Mouse (Mus musculus): ENCODE measurements at regions not wholly inside any gene's neighbourhood (a gene's known extent, or its start where the extent isn't known, plus 50 kb on each side); places are given as distances from the start of the nearest gene placed in this dataset.

DNA sequence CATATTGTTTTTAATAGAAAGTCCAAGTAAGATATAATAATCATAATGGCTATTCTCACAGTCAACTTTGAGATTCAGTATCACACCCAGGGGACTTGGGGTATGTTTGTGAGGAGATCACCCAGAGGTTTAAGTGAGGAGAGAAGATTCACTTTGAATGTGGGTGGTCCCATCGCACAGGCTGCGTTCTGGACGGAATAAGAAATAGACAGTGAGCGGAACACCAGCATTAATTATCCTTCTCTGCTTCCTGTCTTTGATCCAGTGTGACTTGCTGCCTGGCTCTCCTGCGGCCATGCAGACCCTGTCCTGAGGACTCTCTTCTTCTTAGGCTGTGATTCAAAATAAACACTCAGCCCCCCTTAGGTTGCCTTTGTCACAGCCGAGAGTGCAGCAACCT, 60.6 kb upstream of the Kras start:
- DNase-seq: no peak

DNA sequence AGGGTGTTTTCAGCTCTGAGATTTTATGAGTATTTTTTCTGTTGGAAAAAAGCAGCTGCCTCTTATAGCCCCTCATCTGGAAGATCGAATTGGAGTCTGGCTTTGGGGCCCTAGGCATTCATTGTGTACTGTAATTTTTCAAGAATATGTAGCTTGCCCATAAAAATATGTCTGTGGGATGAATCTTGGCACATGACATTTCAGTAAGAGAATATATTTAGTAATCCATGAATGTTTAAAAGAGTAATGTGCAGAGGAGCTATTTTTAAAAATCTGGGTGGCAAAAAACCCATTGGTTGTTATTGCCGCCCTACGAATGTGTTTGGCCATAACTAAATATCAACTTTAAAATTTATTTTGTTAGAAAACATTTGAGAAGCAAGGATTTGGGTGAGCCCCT, 59.0 kb upstream of the Kras start:
- DNase-seq: no peak

DNA sequence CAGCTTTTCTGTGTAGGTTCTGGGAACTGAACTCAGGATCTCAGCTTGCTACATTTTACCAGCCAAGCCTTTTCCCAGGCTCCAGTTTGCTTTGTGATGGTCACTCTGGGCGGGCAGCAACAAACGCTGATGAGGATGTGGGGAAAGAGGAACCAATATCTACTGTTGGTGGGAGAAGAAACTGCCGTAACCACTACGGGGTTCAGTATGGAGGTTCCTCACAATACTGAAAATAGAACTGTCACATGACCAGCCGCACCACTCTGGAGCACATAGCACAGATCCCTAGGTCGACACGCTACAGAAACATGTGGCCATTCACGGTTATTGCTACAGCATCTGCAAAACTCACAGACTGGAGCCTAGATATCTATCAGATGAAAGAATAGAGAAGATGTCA, 57.2 kb upstream of the Kras start:
- no peak for DNase-seq

DNA sequence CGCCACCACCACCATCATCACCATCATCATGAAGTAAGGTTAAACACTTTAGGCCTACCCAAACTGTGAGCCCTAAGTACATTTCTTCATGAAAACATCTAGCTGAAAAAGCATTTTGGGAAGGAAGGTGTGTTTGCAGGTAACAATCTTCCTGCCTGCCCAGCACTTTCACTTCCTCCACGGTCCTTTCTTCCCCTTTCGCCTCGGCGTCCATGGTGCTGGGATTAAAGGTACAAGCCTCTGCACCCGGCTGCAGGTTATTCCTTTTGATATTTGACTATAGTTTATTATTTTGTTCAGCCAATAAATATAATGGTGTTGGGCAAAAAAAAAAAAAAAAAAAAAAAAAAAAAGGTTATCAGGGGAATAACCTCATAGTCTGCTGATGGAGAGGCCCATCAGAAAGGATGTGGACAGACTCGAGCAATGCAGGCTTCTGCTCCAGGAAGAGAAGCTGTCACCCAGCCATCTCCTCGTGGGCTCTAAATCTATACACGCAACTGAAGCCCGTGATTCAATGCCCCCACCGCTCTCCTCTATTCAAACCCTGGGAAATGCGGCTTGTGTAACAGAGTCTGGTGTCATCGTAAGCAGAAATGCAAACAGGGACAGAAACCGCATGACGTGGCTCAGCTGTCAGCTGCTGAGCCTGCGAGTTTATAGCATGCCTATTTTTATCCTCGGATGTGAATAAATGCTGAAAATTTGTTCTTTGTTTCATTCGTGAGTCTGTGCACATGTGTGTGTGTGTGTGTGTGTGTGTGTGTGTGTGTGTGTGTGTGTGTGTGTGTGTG, 56.5 kb upstream of the Kras start:
- DNase-seq: no peak

DNA sequence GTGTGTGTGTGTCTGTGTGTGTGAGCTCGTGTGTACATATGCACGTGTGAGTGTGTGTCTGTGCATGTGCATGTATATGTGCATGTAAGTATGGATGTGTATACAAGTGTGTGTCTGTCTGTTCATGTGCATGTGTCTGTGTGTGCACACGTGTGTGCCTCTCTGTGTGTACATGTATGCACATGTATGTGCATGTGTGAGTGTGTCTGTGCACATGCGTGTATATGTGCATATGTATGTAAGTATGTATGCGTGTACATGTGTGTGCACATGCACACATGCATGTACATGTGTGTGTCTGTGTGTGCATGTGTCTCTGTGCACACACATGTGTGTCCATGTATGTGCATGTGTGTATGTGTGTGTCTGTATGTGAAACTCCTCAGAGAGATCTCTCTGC, 55.6 kb upstream of the Kras start:
- no peak for DNase-seq

DNA sequence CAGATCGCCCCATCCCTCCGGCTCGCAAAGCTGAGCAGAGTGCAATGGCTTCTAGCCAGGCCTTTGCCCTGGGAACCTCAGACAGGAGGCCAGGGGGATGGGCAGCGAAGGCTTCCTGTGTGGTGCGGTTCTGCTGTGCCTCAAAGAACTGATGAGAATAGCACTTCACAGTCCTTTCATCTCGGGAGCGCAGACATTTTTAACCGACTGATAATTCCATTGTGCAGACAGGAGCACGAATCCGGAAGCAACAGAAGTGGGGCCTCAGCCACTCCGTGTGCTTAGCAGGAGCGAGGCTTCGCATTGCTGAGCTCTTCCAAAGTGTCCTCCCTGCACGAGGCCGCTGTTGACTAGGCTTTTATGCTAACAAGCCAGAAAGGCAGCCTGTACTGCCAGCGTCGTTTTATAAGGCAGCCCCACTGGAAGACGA, 53.6 kb upstream of the Kras start:
- DNase-seq: peak; percentile 4

DNA sequence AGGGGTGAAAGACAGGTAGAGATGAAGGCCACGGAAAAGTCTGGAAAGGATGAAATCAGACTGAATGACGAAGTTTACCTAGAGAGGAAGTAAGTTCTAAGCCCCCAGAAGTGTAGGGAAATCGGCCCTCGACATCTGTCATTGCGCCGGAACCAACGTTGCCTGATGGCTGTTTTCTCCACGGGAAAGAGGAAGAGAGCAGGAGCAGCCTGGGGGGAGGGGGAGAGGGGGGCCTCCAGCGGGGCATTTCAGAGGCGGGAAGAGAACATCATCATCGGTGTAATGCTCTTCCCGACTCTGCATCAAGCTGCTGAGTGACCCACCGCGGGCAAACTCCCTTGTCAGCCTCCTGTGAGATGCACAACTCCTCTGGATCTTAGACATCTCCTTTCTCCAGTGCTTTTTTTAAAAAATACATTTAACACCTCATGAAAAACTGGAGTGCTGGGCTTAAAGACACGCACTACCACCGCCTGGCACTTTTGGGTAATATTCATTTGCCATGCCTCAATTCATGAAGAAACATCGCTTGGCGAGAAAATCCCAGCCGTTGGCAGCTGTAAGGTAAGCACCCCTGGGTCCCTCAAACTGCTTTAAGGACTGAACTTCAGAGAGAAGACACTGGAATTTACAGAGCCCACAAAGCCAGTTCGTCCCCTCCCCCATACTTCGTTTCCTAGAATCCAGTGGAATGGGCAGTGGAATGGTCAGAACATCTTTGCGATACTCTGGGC, 53.0 kb upstream of the Kras start:
- DNase-seq: no peak

DNA sequence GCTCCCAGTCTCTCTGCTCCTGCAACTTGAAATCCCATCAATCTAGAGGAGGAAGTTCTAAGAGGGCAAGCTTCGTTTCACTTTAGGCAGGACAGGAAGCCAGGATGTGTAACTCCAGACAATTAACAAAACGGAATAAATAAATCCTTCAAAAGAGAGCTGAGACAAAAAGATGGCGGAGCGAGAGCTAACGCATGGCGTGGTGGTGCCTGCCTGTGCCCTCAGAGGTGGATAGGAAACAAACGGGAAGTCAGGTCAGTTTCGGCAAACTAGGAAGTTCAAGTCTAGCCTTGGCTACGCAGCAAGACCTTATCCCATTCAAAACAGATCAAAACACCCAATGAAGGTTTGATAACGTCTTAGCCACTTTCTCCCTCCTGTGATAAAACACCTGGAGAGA, 52.1 kb upstream of the Kras start:
- DNase-seq: no peak

DNA sequence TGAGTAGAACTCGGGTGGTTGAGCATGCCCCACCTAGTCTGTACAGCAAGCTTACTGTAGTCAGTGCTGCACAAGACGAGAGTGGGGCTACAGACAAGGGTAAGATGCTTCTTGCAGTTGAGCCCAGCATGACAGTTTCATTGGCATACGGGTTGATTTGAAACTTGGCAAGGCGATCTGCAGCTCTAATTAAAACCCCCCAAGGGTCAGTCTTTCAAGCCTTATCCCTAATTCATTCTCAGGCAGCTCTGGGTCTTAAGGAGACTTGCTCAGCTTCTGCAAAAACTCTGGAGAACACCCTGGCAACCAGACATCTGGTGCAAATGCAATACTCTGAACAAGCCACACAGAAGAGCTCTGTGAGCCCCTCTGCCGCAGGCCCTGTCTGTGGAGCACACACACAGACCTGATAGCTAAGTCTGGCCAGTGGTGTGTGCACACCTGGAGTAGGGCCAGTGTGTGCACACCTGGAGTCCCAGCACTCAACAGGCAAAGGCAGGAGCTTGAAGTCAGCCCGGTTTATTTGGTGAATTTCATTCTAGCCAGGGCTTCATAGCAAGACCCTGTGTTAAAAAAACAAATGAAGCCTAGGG, 50.3 kb upstream of the Kras start:
- no peak for DNase-seq
